Mouse (Mus musculus): ENCODE results near the gene Cxcl2. TPM values are rescaled to one million over a fixed set of nuclear protein-coding genes. Genes with fewer than 3 reads are reported as not detected.

Cxcl2 gene
- not detected in 2 replicates for polyA plus RNA-seq (2012; rRNA removed)

DNA sequence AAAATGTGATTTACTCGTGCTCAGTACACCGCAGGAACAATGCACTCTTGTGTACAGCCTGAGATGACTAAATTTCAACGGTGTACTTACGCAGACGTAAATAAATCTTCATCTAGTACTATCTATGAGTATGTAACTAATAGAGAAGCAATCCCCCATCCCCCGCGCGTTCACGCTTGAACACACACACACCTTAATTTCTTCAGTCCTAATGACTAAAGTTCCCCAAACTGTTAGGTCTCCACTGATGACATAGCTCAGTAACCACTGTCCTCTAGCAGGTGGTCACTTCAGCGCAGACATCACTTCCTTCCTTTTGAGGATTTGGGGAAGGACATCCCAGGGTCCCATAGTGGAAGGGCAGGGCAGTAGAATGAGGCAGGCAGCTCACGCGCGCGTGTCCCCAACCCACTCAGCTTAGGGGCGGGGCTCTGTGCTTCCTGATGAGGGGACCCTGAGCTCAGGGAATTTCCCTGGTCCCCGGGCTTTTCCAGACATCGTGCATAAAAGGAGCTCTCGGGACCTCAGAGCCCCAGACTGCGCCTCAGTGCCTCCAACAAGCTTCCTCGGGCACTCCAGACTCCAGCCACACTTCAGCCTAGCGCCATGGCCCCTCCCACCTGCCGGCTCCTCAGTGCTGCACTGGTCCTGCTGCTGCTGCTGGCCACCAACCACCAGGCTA, at the start of gene Cxcl2:
Gene Cxcl2, plus strand, starts transcription at position 533 of the 682 bp plus-strand sequence.
- no peak for TF ChIP-seq POLR2A (IDR thresholded peaks at IDR 0.05; ENCODE audit: extremely low read depth, insufficient read depth, low read length)
- no peak for TF ChIP-seq CTCF (IDR thresholded peaks at IDR 0.05; ENCODE audit: extremely low read depth, insufficient read depth, low read length)
- Histone ChIP-seq H3K27ac (ENCODE audit: insufficient read depth, low read length) (no peak within 1 kb of the TSS), H3K4me3 (ENCODE audit: insufficient read depth, low read length) (no peak within 1 kb of the TSS), H3K4me1 (ENCODE audit: control insufficient read depth, insufficient read depth, low read length) (peaks cover 2% of the 10 kb centered on the region; the same call in 1 of the 2 replicates)

DNA sequence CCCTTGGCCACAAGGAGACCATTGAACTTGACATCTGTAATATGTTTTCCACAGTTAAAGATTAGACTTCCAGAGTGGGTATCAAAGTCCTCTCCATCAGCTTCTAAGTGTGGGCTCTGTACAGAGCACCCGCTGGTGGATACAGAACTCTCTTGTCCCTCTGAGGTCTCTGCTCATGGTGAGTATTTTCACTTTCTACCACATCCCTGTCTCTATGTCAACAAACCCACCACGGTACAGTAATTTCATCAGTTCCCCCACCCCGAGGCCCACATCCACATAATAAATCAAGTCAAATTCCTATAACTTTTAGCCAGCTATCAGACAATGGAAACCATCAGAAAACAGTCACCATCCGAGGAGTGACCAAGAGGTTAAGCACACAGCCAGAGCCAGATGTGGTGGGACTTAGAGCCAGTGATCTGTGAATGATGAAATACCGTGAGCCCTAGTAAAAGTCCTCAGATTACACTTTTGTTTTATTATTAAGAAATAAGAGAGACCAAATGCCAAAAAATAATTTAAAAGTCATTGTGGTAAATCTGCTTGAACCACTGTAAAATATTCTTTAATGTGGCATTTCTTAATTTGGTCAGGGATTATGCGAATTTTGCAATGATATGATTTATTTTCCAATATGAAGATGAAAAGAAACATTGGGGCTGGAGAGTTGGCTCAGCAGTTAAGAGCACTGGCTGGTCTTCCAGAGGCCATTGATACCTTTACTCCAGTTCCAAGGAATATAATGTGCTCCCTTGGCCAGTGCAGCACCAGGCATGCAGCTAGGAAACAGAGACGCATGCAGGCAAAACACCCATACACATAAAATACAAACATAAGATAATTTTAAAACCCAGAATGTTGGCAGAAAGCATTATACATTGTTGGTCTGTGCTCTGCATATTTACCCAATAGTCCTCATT, 48.1 kb upstream of the Cxcl2 start:
- Histone ChIP-seq H3K27ac (ENCODE audit: insufficient read depth, low read length) (no peak overlapping the region), H3K4me1 (ENCODE audit: control insufficient read depth, insufficient read depth, low read length) (no peaks in the 10 kb centered on the region), H3K4me3 (ENCODE audit: insufficient read depth, low read length) (no peak overlapping the region)
- no peak for TF ChIP-seq POLR2A (IDR thresholded peaks at IDR 0.05; ENCODE audit: extremely low read depth, insufficient read depth, low read length)
- TF ChIP-seq CTCF (IDR thresholded peaks at IDR 0.05; ENCODE audit: extremely low read depth, insufficient read depth, low read length), result no peak

DNA sequence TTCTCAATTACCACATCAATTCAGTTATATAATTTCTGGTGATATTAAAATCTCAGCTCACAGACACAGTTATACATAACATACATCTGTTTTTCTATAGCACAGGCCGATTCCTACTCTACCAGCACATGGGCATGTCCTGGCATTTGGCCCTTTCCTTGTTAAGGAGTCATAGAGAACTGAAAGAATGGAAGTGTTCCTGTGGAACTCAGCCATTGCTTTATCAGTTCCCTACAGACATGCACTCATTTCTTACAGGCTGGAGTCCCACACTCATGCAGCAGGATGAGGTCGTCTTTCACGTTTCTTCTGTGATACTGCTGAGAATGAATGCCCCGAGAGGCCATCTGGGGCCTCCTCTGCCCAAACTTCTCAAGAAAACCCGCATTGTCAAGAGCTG, 46.2 kb upstream of the Cxcl2 start:
- Histone ChIP-seq H3K4me3 (ENCODE audit: insufficient read depth, low read length) (no peak overlapping the region), H3K27ac (ENCODE audit: insufficient read depth, low read length) (no peak overlapping the region), H3K4me1 (ENCODE audit: control insufficient read depth, insufficient read depth, low read length) (no peaks in the 10 kb centered on the region)
- TF ChIP-seq POLR2A (IDR thresholded peaks at IDR 0.05; ENCODE audit: extremely low read depth, insufficient read depth, low read length) (no peak), CTCF (IDR thresholded peaks at IDR 0.05; ENCODE audit: extremely low read depth, insufficient read depth, low read length) (no peak)

DNA sequence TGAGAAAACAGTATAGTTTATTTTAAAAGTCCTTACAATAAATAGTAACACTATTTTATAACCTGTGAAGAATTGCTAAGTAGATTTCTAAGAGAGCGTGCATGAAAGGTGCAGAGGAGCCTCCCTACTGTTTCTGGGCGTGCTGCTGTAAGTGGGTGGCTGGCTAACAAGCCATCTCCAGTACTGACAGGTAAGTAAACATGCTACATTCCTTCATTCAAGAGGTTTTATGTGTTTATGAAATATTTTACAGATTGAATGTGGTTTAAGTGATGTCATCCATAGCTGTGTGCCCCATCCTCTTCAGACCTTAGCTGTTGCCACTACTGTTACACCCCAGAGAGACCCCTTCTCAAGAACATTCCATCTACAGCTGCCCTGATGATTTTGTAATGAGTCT, 45.2 kb upstream of the Cxcl2 start:
- Histone ChIP-seq H3K27ac (ENCODE audit: insufficient read depth, low read length) (no peak overlapping the region), H3K4me3 (ENCODE audit: insufficient read depth, low read length) (no peak overlapping the region), H3K4me1 (ENCODE audit: control insufficient read depth, insufficient read depth, low read length) (no peaks in the 10 kb centered on the region)
- no peak for TF ChIP-seq POLR2A (IDR thresholded peaks at IDR 0.05; ENCODE audit: extremely low read depth, insufficient read depth, low read length)
- TF ChIP-seq CTCF (IDR thresholded peaks at IDR 0.05; ENCODE audit: extremely low read depth, insufficient read depth, low read length), result no peak

DNA sequence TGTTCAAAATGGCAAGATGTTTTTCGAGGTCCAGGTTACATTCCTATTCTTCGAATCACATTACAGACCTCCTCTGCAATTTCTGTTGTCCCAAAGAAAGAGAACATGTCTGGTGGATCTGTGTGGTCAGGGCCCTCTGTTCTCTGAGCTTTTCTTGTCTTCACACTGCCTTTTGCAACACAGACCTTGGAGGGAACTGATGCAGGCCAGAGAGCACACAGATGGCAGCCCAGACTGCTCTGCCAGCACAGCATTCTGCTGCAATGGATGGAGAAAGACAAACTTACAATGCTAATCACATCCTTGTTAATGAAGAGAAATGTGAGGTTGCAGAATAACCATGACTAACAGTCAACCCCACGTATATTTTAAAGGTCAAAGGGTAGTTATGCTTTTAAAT, 44.6 kb upstream of the Cxcl2 start:
- TF ChIP-seq CTCF (IDR thresholded peaks at IDR 0.05; ENCODE audit: extremely low read depth, insufficient read depth, low read length), result no peak
- no peak for TF ChIP-seq POLR2A (IDR thresholded peaks at IDR 0.05; ENCODE audit: extremely low read depth, insufficient read depth, low read length)
- Histone ChIP-seq H3K4me1 (ENCODE audit: control insufficient read depth, insufficient read depth, low read length) (no peaks in the 10 kb centered on the region), H3K27ac (ENCODE audit: insufficient read depth, low read length) (no peak overlapping the region), H3K4me3 (ENCODE audit: insufficient read depth, low read length) (no peak overlapping the region)

DNA sequence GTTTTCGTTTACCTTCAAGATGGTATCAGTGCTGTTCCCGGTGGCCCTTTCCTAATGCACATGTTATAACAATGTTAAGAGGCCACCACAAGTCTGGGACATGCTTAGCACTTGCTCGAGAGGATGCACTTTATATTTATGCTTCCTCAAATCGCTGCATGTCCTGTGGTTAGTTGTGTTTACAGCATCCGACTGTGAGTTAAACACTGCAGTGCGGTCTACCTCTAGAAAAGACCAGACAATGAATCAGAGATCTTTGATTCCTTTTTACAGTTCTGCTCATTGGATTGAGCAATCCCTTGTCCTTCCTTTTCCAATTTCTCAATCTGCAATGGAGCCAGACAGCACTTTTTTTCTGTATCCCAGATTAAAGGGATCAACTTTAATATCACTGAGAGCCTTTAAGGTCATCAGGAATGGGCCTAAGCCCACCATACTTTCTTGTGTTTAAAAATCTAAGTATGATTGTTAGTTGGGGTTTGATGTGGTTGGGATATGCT, 41.7 kb upstream of the Cxcl2 start:
- TF ChIP-seq CTCF (IDR thresholded peaks at IDR 0.05; ENCODE audit: extremely low read depth, insufficient read depth, low read length) (no peak), POLR2A (IDR thresholded peaks at IDR 0.05; ENCODE audit: extremely low read depth, insufficient read depth, low read length) (no peak)
- no peak overlapping the region for H3K4me3 ChIP-seq (ENCODE audit: insufficient read depth, low read length)
- no peaks in the 10 kb centered on the region for H3K4me1 ChIP-seq (ENCODE audit: control insufficient read depth, insufficient read depth, low read length)
- no peak overlapping the region for H3K27ac ChIP-seq (ENCODE audit: insufficient read depth, low read length)

DNA sequence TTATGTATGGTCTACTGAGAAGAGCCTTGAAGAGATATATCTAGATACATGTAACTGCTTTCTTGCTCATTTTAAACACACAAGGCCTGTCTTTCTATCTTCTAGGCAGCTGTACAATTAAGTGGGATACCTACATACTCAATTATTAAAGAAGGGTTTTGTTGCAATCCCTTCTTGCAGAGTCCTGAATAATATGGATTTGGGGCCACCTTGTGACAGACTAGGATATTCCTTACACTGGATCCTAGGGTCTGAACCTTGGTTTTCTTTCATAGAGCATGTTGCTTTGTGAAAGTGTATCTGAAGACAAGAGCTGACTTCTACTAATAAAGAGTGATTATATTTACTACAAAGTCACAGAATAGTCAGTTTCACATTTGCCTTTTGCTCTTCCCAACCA, 36.9 kb upstream of the Cxcl2 start:
- TF ChIP-seq CTCF (IDR thresholded peaks at IDR 0.05; ENCODE audit: extremely low read depth, insufficient read depth, low read length) (no peak), POLR2A (IDR thresholded peaks at IDR 0.05; ENCODE audit: extremely low read depth, insufficient read depth, low read length) (no peak)
- H3K4me3 ChIP-seq (ENCODE audit: insufficient read depth, low read length), result no peak overlapping the region
- no peak overlapping the region for H3K27ac ChIP-seq (ENCODE audit: insufficient read depth, low read length)
- no peaks in the 10 kb centered on the region for H3K4me1 ChIP-seq (ENCODE audit: control insufficient read depth, insufficient read depth, low read length)

DNA sequence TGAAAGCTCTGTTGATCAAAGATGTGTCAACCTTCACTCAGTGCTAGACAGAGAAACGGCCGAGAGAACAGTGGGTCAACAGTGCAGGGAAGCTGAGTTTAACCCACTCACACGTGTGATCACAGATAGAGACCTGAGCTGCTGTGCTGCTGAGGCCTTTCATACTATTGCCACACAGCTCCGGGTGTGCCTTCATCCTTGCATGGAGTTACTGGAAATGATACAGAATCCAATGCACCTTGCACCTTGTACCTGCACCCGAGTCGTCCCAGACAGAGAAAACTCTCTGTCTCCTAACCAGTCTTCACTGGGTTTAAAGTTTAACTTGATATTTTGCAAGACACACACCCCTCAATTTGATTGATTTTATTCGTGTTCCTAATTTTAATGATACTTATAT, 31.3 kb upstream of the Cxcl2 start:
- TF ChIP-seq CTCF (IDR thresholded peaks at IDR 0.05; ENCODE audit: extremely low read depth, insufficient read depth, low read length), result no peak
- no peak for TF ChIP-seq POLR2A (IDR thresholded peaks at IDR 0.05; ENCODE audit: extremely low read depth, insufficient read depth, low read length)
- Histone ChIP-seq H3K4me3 (ENCODE audit: insufficient read depth, low read length) (no peak overlapping the region), H3K4me1 (ENCODE audit: control insufficient read depth, insufficient read depth, low read length) (no peaks in the 10 kb centered on the region), H3K27ac (ENCODE audit: insufficient read depth, low read length) (no peak overlapping the region)

DNA sequence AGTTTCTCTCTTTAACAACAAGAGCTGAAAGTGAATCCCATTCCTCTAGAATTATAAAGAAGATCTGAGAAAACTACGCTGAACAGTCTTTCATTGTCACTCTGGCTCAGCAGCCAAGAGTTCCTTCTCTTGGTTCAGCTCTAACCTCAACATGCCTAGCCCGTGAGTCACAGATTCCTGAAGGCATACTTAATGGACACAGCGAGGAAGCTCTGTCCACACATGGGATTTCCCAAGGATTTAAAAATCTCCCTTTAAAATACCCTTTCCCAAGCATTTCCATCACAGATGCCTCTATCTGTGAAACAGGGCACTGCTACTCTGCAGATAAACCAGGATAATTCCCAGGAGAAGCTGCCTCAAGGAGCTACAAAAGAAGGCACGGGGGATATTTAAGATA, 27.6 kb upstream of the Cxcl2 start:
- Histone ChIP-seq H3K27ac (ENCODE audit: insufficient read depth, low read length) (no peak overlapping the region), H3K4me3 (ENCODE audit: insufficient read depth, low read length) (no peak overlapping the region), H3K4me1 (ENCODE audit: control insufficient read depth, insufficient read depth, low read length) (no peaks in the 10 kb centered on the region)
- no peak for TF ChIP-seq CTCF (IDR thresholded peaks at IDR 0.05; ENCODE audit: extremely low read depth, insufficient read depth, low read length)
- no peak for TF ChIP-seq POLR2A (IDR thresholded peaks at IDR 0.05; ENCODE audit: extremely low read depth, insufficient read depth, low read length)
